Mouse (Mus musculus) yolk sac, embryonic 10.5 days (tissue): Measurements from ENCODE around the gene Scfd2.

Experiments used
- DNase-seq: peaks from one replicate; pipeline ENCODE4 v3.0.0-alpha.2; 2017; ENCODE audit warnings: low spot score

The Scfd2 gene

GRCm38 (mm10) chr5:74201570-74202357, 329.8 kb downstream of the Scfd2 start:
- no peak for DNase-seq

DNA sequence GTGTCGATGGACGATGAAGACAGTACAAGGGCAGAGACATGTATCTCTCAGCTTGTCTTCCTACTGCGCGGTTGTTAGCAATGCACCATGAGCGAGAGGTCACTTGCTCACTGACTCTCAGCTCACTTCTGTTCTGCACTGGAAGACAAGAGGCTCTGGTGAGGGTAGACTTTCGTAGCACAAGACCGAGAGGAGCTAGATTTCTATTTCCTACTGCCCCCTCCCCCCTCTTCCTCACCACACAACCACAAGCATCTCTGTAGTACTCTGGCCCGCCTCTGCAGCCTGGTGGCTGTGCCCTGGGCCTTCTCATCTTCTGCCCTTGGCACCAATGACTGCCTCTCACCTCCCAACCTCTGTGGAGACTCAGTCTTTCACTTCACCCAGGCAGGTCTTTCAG, 331.1 kb downstream of the Scfd2 start:
- no peak for DNase-seq

DNA sequence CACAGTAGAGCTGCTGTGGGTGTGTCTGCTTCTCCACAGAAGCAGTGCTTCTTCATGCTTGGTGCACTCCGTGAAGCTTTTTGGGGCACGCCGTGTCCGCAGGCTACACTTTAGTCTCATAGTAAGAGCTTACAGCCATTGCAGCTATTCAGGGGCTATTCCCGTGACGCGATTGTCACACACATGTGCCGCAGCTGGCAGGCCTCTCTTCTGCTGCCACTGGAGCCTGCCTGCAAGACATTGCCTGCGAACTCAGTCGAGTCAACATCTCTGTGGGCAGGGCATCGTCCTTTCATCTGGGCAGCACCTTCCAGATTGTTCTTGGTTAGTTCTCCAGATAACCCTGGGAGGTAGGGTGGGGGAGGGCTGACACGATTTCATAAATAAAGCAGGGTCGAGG, 331.8 kb downstream of the Scfd2 start:
- no peak for DNase-seq

- no peak for DNase-seq
These were observed 333.1 kb downstream of the Scfd2 start for GRCm38 (mm10) chr5:74198446-74198845.

- DNase-seq: no peak
These were observed 333.8 kb downstream of the Scfd2 start for GRCm38 (mm10) chr5:74197541-74198330.

- DNase-seq: peak; percentile 82
These were observed 335.3 kb downstream of the Scfd2 start for GRCm38 (mm10) chr5:74196307-74196618.

DNA sequence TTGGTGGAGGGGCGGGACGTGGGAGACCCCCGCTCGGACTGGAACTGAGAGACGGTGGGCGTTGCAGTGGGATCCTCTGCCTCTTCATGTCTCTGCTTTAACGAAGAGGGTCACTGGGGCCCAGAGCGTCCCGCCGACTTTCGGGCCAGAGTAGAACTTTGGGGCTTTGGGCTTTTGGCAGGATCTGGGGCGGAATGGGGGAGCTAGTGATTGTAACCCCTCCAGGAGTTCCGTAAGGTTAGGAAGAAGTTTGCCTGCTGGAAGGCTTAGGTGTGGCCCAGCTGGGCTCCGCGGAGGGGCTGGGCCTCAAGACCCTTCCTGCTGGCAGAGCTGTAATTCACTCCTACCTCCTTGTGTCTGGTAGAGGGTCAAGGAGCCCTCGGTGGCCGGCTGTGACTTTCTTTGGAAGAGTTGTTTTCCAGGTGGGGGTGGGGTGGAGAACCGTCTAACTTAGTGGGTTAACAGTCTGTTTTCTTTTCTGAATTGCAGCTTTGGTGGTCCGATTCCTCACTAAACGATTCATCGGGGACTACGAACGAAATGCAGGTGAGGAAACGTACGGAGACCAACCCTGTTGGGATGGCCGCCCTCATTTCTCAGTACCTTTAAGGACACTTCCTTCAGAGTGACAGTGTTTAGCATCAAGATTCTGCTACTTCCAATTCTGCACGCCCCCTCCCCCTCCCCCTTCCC, 335.8 kb downstream of the Scfd2 start:
- DNase-seq: peak; percentile 65

DNA sequence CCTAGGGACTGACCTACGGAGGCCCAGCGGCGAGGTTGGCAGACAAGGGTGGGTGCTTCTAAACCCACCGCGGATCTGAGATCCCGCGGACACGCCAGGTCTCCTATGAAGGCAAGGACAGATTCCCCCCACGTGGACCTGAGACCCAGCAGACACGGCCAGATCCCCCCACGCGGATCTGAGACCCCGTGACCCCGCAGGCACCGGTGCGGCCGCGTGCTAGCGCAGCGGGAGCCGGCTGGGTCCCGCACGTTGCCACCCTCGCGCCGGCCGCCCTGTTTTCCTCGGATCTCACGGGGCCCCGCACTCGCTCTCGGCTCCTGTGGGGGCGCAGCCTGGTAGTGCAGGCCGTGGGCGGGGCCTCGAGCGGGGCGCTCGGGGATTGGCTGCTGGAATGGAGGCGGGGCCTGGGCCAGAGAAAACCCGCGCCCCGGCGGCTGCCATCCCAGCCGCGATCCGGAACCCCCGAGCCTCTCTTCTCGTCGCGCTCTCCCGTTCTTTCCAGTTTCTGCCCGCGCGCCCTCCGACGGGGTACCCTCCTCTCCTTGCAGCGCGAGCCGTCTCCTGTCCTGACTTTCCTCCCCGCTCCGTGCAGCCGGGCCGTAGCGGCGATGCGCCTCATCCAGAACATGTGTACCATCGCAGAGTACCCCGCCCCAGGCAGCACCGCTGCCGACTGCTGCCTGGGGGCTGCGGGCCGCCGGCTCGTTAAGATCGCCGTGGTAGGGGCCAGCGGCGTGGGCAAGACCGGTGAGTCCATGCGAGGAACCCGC, 336.5 kb downstream of the Scfd2 start, which contains the start of gene Rasl11b:
Rasl11b (plus strand) TSS at position 446 of the 773 bp plus-strand sequence.
- peak; percentile 93 for DNase-seq

GRCm38 (mm10) chr5:74194027-74194840, 337.3 kb downstream of the Scfd2 start:
- DNase-seq: no peak

DNA sequence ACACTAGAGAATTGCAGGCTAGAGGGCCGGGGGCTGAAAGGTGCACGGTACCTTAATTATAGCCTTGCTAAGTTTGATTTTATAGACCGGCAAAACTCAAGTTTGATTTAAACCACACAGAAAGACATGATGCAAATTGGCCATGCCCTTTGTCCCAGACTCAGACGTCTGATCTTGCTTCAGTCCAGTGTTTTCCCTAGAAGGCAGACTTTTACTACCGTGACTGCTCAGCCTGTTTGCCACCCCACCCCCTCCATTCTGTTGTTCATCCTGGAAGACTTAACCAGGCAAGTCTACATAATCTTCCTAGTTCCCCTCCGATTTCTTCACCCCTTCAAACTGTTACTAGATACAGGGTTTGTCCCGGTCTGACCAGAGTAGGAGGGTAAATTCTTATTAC, 337.9 kb downstream of the Scfd2 start:
- DNase-seq: no peak

- no peak for DNase-seq
These were observed 338.6 kb downstream of the Scfd2 start for GRCm38 (mm10) chr5:74193008-74193407.

DNA sequence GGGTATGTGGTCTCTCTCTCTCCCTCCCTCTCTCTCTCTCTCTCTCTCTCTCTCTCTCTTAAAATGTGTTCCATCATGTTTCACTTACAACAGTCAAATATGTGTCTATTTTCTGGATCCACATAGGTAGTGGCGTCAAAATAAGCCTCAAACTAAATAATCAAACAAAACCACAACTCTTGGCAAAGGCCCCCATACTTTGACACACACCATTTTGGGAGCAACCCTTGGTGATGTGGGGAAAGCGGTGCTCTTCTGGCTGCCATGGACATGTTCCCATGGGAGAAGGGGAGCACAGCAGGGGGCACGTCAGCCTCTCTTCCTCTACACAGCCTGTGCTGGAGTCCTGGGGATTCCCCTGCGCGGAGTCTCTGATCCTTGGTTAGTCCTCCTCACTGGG, 340.6 kb downstream of the Scfd2 start:
- DNase-seq: no peak

DNA sequence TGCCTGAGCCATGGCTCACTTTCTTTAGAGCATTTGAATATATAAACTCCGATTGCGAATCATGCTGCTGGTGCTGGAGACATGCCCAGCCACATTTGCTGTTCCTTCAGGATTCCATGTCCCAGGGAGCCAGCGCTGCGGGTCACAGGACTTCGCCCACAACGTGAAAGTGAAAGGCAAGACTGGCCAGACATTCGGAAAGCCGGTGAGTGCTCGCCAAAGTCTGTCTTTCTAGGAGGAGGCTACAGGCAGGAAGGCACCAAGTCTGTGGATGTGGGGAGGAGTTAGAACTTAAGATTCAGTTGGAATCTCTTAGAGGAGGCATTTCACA, 341.4 kb downstream of the Scfd2 start:
- no peak for DNase-seq

DNA sequence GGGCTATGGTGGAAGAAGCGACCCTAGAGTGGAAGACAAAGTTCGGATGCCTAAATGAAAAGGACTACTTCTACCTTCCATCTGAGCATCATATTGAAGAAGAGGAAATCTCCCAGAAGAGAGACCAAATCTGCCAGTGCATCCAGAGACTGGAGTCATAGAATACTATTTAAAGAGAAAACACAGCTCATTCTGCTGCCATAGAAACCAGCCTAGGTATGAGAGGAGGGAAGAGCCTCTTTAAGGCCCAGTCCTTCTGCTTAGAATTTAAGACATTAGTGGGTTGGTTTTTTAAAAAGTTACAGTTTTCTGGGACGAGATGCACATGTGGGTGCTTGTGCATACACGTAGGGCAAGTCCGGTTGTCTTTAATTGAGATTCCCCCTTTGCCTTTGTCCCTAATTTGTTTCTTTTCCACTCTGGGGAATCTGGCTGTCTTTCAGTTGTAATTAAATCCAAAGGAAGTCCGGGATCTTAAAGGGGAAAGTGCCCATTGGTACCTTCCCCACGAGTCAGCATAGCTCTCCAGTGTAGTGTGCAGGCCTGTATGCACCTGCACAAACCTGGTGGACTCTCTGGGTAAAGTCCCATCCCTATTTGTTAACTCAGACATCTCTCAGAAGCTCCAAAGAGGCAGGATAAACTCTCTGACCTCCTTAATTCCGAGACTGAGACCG, 341.9 kb downstream of the Scfd2 start:
- DNase-seq: no peak

- DNase-seq: no peak
These were observed 342.7 kb downstream of the Scfd2 start for GRCm38 (mm10) chr5:74188886-74189285.

GRCm38 (mm10) chr5:74188076-74188475, 343.5 kb downstream of the Scfd2 start:
- DNase-seq: no peak

GRCm38 (mm10) chr5:74184607-74185006, 347.0 kb downstream of the Scfd2 start:
- no peak for DNase-seq

DNA sequence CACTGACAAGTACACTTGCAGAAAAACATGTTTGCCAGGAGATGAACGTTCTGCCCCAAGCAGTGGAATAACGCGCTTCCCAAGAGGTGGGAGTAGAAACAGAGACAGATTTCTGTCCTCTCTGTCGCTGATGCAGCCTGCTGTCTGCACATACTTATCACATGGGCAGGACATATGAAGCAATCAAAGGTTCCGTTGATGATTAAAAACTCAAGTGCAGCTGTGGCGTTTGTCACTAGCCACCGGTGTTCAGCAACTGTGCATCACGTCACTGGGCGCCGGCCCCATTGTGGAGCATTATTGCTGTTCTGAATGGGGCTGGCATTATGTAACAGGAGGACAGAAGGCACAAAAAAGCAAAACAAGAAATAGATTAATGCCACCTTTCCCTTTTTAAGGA, 348.4 kb downstream of the Scfd2 start:
- no peak for DNase-seq

- DNase-seq: no peak
These were observed 351.3 kb downstream of the Scfd2 start for GRCm38 (mm10) chr5:74180216-74180615.

GRCm38 (mm10) chr5:74175526-74176270, 355.9 kb downstream of the Scfd2 start:
- DNase-seq: no peak
